Mouse (Mus musculus): ENCODE data around the gene Flad1.

- peak; percentile 83 for TF ChIP-seq CTCF (IDR thresholded peaks at IDR 0.05; ENCODE audit: low read depth, low read length)
- TF ChIP-seq POLR2A (IDR thresholded peaks at IDR 0.05; ENCODE audit: extremely low read depth, insufficient read depth, low read length): no peak
Observed at GRCm38 (mm10) chr3:89354816-89355511, 56.7 kb downstream of the Flad1 start.

Data from liver, adult 2 months (tissue).